Mouse (Mus musculus) stomach, postnatal 0 days (tissue): ENCODE results near the gene Pfkm. TPM values are rescaled to one million over a fixed set of nuclear protein-coding genes. Genes with fewer than 3 reads are reported as not detected.
A peak's percentile ranks its signal among the peaks of the same experiment; 100 is the strongest.

Source experiments
- ATAC-seq: fragments of 200-750 bp; cut with Nextera tagmentation; 2 replicates; pipeline ENCODE4 v1.8.0; 2017; ENCODE audit not compliant: low FRiP score, low TSS enrichment
- DNase-seq: peaks from one replicate; pipeline ENCODE4 v3.0.0-alpha.2; 2016; ENCODE audit warnings: low spot score
- H3K27ac ChIP-seq: fragments of 300-500 bp; sonication (generic); replicated peaks from 2 replicates; pipeline ENCODE4 v1.5.1; 2014; ENCODE audit warnings: mild to moderate bottlenecking, control low read depth
- H3K27me3 ChIP-seq: fragments of 300-500 bp; sonication (generic); 2 replicates; pipeline ENCODE4 v1.6.1; 2014; ENCODE audit warnings: low read length; ENCODE audit not compliant: control insufficient read depth, insufficient read depth
- H3K36me3 ChIP-seq: fragments of 300-500 bp; sonication (generic); 2 replicates; pipeline ENCODE4 v1.6.1; 2014; ENCODE audit warnings: low read length, mixed read lengths; ENCODE audit not compliant: control insufficient read depth, insufficient read depth
- H3K4me1 ChIP-seq: fragments of 300-500 bp; sonication (generic); replicated peaks from 2 replicates; pipeline ENCODE4 v1.6.1; 2014; ENCODE audit warnings: antibody characterized with exemption; ENCODE audit not compliant: control insufficient read depth, insufficient read depth
- H3K4me2 ChIP-seq: fragments of 300-500 bp; sonication (generic); replicated peaks from 2 replicates; pipeline ENCODE4 v1.6.1; 2014; ENCODE audit warnings: low read depth, mild to moderate bottlenecking, control low read depth, moderate library complexity
- H3K4me3 ChIP-seq: fragments of 300-500 bp; sonication (generic); 2 replicates; pipeline ENCODE4 v1.5.1; 2014; ENCODE audit warnings: low read depth, low read length, control low read depth
- H3K9ac ChIP-seq: fragments of 300-500 bp; sonication (generic); 2 replicates; pipeline ENCODE4 v1.6.1; 2014; ENCODE audit warnings: mild to moderate bottlenecking, low read length, control low read depth, mixed read lengths
- H3K9me3 ChIP-seq: fragments of 300-500 bp; sonication (generic); 2 replicates; pipeline ENCODE4 v1.6.1; 2016; ENCODE audit warnings: low read length; ENCODE audit not compliant: control insufficient read depth
- CTCF ChIP-seq: IDR thresholded peaks from 2 replicates; pipeline ENCODE4 v1.5.1; 2016; ENCODE audit warnings: antibody characterized with exemption, low read depth, mild to moderate bottlenecking, moderate library complexity
- EP300 ChIP-seq: optimal IDR thresholded peaks from 2 replicates; pipeline ENCODE3; 2016; ENCODE audit warnings: antibody characterized with exemption
- WGBS: fragments of 180-500 bp; shearing (Covaris S2); extraction: QIAGEN DNeasy Blood & Tissue Kit; methylation state at CpG from one replicate; pipeline ENCODE4 v1.1.7; 2014; 5-methylcytosine and 5-hydroxymethylcytosine counted together
- polyA plus RNA-seq: library from polyadenylated mRNA; unstranded; fragments of >200 nt; fragmentation: Nextera tagmentation; extraction: Ambion mirVana; gene quantifications from 2 replicates; pipeline ENCODE4 v1.2.1, GENCODE M21; 2015

Pfkm gene
- polyA plus RNA-seq, 1 experiment from 2014 or later, result 15.5 TPM

DNA sequence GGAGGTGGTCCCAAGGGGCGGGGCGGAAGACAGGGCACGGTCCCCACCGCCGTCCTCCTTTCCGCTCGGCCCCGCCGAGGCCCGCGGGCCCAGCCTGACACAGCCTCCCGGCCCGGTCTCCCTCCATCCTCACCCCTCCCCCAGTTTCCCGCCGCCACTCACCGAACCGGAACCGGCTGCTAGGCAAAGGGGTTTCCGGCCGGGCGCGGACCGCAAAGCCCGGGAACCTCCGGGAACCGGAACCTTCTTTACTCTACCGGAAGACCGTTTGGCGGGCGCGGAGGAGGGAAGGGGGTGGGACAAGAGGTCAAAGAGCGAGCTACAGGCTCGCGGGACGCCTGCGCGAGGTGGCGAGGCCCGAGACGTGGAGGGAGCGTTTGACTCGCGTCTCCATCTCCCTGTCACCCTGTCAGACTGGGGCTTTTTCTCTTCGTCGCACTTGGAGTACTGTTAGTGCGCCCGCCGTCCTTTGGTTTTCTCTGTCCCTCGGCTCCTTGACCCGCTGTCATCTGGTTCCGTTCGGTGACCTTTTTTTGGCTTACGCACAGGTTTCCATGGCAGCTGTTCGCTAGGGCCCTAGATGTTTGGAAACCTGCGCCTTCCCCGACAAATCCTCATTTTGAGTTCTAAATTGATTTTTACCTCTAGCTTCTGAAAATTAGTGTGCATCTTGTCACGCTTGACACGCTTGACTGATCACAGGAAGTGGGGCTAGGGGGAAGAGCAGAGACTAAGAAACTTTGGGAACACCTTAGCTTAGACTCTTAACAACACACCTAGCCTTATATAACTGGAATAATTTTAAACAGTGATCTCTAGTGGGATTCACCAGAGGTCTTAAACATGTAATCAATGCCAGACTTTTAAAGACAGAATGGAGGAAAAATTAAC is 977 bp downstream of the Pfkm start, which contains the start of gene Senp1:
Gene Senp1 (minus strand): TSS at position 624 of the 891 bp plus-strand sequence.
- peak; percentile 91 for DNase-seq
- Histone ChIP-seq H3K4me2 (peak within 1 kb of the TSS; percentile 77), H3K9ac (peak within 1 kb of the TSS; percentile 96), H3K4me1 (peaks cover 4% of the 10 kb centered on the region), H3K36me3 (no peaks in the 10 kb centered on the region), H3K4me3 (peak within 1 kb of the TSS; percentile 90), H3K27me3 (no peaks in the 10 kb centered on the region), H3K27ac (peak within 1 kb of the TSS; percentile 95), H3K9me3 (no peaks in the 10 kb centered on the region)
- 0 out of 2 replicates have a peak, but pooled peaks have one; percentile 0 for TF ChIP-seq CTCF
- TF ChIP-seq EP300, result no peak
- under 1% methylated on average over 41 of the region's 58 CpGs for WGBS
- peak; percentile 94 for ATAC-seq

DNA sequence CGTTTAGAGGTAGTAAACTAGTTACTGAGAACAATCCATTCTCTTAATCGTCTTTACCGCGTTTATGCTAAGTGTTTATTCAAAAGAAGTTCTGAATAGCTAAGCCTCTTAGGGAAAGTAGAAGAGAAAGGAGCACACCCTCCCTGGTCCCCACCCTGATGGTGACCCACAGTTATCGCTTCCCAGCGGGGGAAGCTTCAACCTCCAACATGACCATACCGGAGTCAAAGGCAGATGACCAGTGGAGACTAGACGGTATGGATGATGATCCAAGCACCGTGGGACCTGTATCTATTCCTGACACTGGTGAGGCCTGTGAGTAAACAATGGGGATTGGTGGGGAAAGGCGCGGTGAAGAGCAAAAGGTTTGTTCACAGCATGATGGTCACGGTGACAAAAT is 2.5 kb downstream of the Pfkm start:
- 86% methylated on average over 12 of the region's 12 CpGs for WGBS

DNA sequence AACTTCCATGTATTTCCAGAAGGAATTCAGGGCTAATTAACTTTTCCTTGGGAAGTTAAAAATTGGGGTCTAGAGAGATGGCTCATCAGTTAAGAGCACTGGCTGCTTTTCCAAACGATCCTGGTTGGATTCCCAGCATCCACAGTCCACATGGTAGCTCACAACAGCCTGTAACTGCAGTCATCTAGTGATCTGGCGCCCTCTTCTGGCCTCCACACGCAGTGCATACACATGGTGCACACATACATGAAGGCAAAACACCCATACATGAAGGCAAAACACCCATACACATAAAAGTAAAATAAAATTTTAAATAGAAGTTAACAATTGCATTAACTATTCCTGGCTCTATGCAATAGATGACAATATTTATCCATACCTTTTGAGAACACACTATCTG is 4.6 kb downstream of the Pfkm start:
- peak; percentile 51 for TF ChIP-seq CTCF
- TF ChIP-seq EP300, result no peak
- Histone ChIP-seq H3K27ac (no peak overlapping the region), H3K27me3 (no peaks in the 10 kb centered on the region), H3K9me3 (no peaks in the 10 kb centered on the region), H3K9ac (no peak overlapping the region), H3K4me3 (no peak overlapping the region), H3K36me3 (no peaks in the 10 kb centered on the region), H3K4me1 (peaks cover 1% of the 10 kb centered on the region), H3K4me2 (no peak overlapping the region)
- DNase-seq (no peak), ATAC-seq (no peak)
- WGBS, result 51% methylated on average over 3 of the region's 3 CpGs

More for the DNA sequence above, 2.5 kb downstream of the Pfkm start:
- H3K27me3 ChIP-seq, result no peaks in the 10 kb centered on the region
- no peak for TF ChIP-seq EP300
- no peak for TF ChIP-seq CTCF
- H3K9me3 ChIP-seq, result no peaks in the 10 kb centered on the region
- no peak overlapping the region for H3K9ac ChIP-seq
- peaks cover 4% of the 10 kb centered on the region for H3K4me1 ChIP-seq
- H3K4me3 ChIP-seq, result no peak overlapping the region
- no peaks in the 10 kb centered on the region for H3K36me3 ChIP-seq
- H3K4me2 ChIP-seq, result no peak overlapping the region
- no peak overlapping the region for H3K27ac ChIP-seq
- ATAC-seq, result no peak
- no peak for DNase-seq

DNA sequence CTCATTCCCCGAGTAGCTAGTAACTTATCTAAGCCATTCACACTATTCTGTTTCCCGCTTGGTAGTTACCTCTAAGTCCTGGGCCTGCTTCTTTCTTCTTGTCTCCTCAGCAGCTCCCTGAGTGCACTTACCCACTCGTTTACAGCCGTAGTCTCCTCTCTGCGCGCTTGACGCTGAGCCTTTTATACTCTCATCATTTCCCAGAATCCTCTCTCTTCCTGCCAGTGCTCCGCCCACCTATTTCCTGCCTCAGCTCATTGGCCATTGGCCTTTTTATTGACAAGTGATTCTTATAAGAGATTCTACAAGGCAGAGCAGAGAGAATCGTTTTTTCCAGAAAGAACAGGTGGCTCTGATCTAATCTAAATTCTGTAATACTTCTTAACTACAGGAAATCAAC is 6.1 kb downstream of the Pfkm start:
- Histone ChIP-seq H3K4me1 (no peaks in the 10 kb centered on the region), H3K27me3 (no peaks in the 10 kb centered on the region), H3K36me3 (no peaks in the 10 kb centered on the region), H3K4me3 (no peak overlapping the region), H3K9ac (no peak overlapping the region), H3K4me2 (no peak overlapping the region), H3K27ac (no peak overlapping the region), H3K9me3 (no peaks in the 10 kb centered on the region)
- DNase-seq, result no peak
- ATAC-seq, result no peak
- 86% methylated on average over 9 of the region's 9 CpGs for WGBS
- TF ChIP-seq EP300 (no peak), CTCF (no peak)

DNA sequence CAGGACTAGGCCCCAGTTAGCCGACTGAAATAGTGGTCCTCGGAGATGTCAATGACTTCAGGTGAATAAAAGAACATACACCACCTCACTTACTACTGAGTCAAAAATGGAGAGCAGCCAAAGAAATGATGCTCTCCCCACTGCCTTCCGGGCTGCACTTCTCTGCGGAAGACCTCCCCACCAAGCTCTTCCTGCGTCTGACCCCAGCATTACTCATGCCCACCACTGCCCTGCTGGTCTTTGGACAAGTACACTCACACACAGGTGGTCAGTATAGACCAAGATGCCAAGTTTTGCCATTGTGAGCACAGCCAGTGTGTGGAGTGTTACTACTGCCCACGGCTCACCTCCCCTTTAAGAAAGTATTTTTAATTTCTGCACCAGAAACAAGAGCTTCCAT is 10.0 kb downstream of the Pfkm start:
- H3K27ac ChIP-seq, result no peak overlapping the region
- 86% methylated on average over 6 of the region's 6 CpGs for WGBS

DNA sequence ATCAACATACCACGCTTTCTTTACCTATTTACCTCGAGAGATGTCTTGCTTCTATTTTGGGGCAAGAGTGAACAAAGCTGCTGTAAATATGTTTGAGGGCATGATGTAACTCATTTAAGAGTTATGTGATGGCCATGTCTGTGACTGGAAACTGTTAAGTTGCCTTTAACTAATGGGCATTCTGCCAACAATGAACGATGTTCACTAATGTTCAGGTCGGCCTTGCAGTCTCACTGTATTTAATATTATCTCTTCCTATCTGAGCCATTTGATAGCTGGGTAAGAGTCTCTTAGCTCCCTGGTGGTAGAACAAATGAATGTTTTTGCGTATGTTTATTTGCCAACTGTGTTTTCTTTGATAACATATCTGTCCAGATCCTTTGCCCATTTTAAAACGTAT is 14.1 kb downstream of the Pfkm start:
- Histone ChIP-seq H3K27ac (no peak overlapping the region), H3K9ac (no peak overlapping the region), H3K27me3 (no peaks in the 10 kb centered on the region), H3K4me1 (0 out of 2 replicates have a peak, but pooled peaks cover 3% of the 10 kb centered on the region), H3K4me3 (no peak overlapping the region), H3K36me3 (no peaks in the 10 kb centered on the region), H3K4me2 (no peak overlapping the region), H3K9me3 (no peaks in the 10 kb centered on the region)
- WGBS, result 58% methylated on average over 6 of the region's 6 CpGs
- TF ChIP-seq CTCF, result no peak
- TF ChIP-seq EP300, result no peak
- DNase-seq (no peak), ATAC-seq (no peak)

More for the DNA sequence above, 10.0 kb downstream of the Pfkm start:
- Histone ChIP-seq H3K9me3 (no peaks in the 10 kb centered on the region), H3K4me2 (no peak overlapping the region), H3K9ac (no peak overlapping the region), H3K27me3 (no peaks in the 10 kb centered on the region), H3K4me3 (no peak overlapping the region), H3K4me1 (no peaks in the 10 kb centered on the region), H3K36me3 (no peaks in the 10 kb centered on the region)
- TF ChIP-seq EP300 (no peak), CTCF (no peak)
- ATAC-seq (no peak), DNase-seq (no peak)
